Mouse (Mus musculus) CH12.LX (cell line): ENCODE measurements around the gene Sh3bp5l. TPM values are rescaled to one million over a fixed set of nuclear protein-coding genes. Genes with fewer than 3 reads are reported as not detected.
A peak's percentile ranks its signal among the peaks of the same experiment; 100 is the strongest.

ENCODE experiments used
- DNase-seq: peaks from one replicate; pipeline ENCODE4 v3.0.0-alpha.2; 2013; ENCODE audit errors: extremely low read depth
- H3K27ac ChIP-seq: 2 replicates; pipeline ENCODE4 v1.5.1; 2012; ENCODE audit warnings: low read depth, mild to moderate bottlenecking, control low read depth, moderate library complexity; ENCODE audit not compliant: insufficient read depth
- H3K27me3 ChIP-seq: replicated peaks from 2 replicates; pipeline ENCODE3; 2012; ENCODE audit warnings: inconsistent platforms
- H3K36me3 ChIP-seq, 2 experiments: replicated peaks in 1 of 2; 2 replicates each; pipeline versions ENCODE3 to v1.6.1; 2012; ENCODE audit warnings: inconsistent platforms in 1 of 2, low read length in 1 of 2, mild to moderate bottlenecking in 1 of 2, mixed read lengths in 1 of 2, moderate library complexity in 1 of 2; ENCODE audit not compliant: control insufficient read depth in 1 of 2, insufficient read depth in 1 of 2
- H3K4me1 ChIP-seq, 2 experiments: 2 replicates each; pipeline ENCODE4 v1.6.1; 2012; ENCODE audit warnings: inconsistent platforms in 1 of 2, moderate library complexity in 1 of 2; ENCODE audit not compliant: insufficient read depth in 2 of 2, control insufficient read depth in 1 of 2
- H3K4me2 ChIP-seq: 2 replicates; pipeline ENCODE4 v1.6.1; 2012; ENCODE audit warnings: low read depth, mild to moderate bottlenecking, control low read depth; ENCODE audit not compliant: poor library complexity, insufficient read depth, severe bottlenecking
- H3K4me3 ChIP-seq, 3 experiments: fragments of 150-350 bp in 1 of 3; sonication (generic) in 1 of 3; replicated peaks in 1 of 3; 2 replicates each; pipeline versions ENCODE3 to v1.5.1; 2011 to 2012; ENCODE audit warnings: low read depth in 2 of 3, low read length in 2 of 3, mild to moderate bottlenecking in 2 of 3, moderate library complexity in 2 of 3, control low read depth in 1 of 3, improper control_type of control experiment in 1 of 3, inconsistent platforms in 1 of 3, mixed read lengths in 1 of 3; ENCODE audit not compliant: poor library complexity in 1 of 3
- H3K79me2 ChIP-seq: replicated peaks from 2 replicates; pipeline ENCODE4 v1.6.1; 2012; ENCODE audit warnings: mild to moderate bottlenecking, moderate library complexity; ENCODE audit not compliant: control insufficient read depth, poor library complexity, insufficient read depth, severe bottlenecking; ENCODE audit errors: extremely low read depth
- H3K9ac ChIP-seq: 2 replicates; pipeline ENCODE4 v1.6.1; 2012; ENCODE audit warnings: low read depth, mild to moderate bottlenecking, control low read depth, moderate library complexity; ENCODE audit not compliant: insufficient read depth
- H3K9me3 ChIP-seq: replicated peaks from 2 replicates; pipeline ENCODE3; 2012; ENCODE audit warnings: low read length, inconsistent platforms, mixed read lengths
- BHLHE40 ChIP-seq: IDR thresholded peaks from 2 replicates; pipeline ENCODE4 v1.6.1; 2011; ENCODE audit warnings: mild to moderate bottlenecking, low read depth, low read length, improper control_type of control experiment
- CHD1 ChIP-seq: IDR thresholded peaks from 2 replicates; pipeline ENCODE4 v1.6.1; 2012; ENCODE audit warnings: low read depth, low read length, improper control_type of control experiment, inconsistent platforms
- CHD2 ChIP-seq: IDR thresholded peaks from 2 replicates; pipeline ENCODE4 v1.6.1; 2011; ENCODE audit warnings: low read length, improper control_type of control experiment
- CTCF ChIP-seq, 2 experiments: IDR thresholded peaks in 1 of 2; conservative IDR thresholded peaks in 1 of 2; 2 replicates each; pipeline ENCODE4 v1.5.1; 2011 to 2012; ENCODE audit warnings: low read depth in 2 of 2, low read length in 2 of 2, improper control_type of control experiment in 1 of 2, inconsistent platforms in 1 of 2, mild to moderate bottlenecking in 1 of 2, moderate library complexity in 1 of 2
- ELF1 ChIP-seq: IDR thresholded peaks from 2 replicates; pipeline ENCODE4 v1.6.1; 2014; ENCODE audit warnings: low read depth, mild to moderate bottlenecking, inconsistent platforms, low read length, improper control_type of control experiment
- EP300 ChIP-seq: IDR thresholded peaks from 2 replicates; pipeline ENCODE4 v1.6.1; 2011; ENCODE audit warnings: low read length, improper control_type of control experiment
- ETS1 ChIP-seq: conservative IDR thresholded peaks from 2 replicates; pipeline ENCODE4 v1.6.1; 2012; ENCODE audit warnings: low read depth, mild to moderate bottlenecking, inconsistent platforms, low read length, improper control_type of control experiment, moderate library complexity
- GABPA ChIP-seq: IDR thresholded peaks from 2 replicates; pipeline ENCODE4 v1.6.1; 2012; ENCODE audit warnings: low read depth, low read length, improper control_type of control experiment, inconsistent platforms; ENCODE audit not compliant: insufficient replicate concordance
- HCFC1 ChIP-seq: IDR thresholded peaks from 2 replicates; pipeline ENCODE4 v1.6.1; 2012; ENCODE audit warnings: low read depth, mild to moderate bottlenecking, inconsistent platforms, low read length, improper control_type of control experiment
- JUND ChIP-seq: conservative IDR thresholded peaks from 2 replicates; pipeline ENCODE4 v1.6.1; 2011; ENCODE audit warnings: low read depth, low read length, improper control_type of control experiment
- MAFK ChIP-seq: IDR thresholded peaks from 2 replicates; pipeline ENCODE4 v1.6.1; 2011; ENCODE audit warnings: low read length, improper control_type of control experiment; ENCODE audit not compliant: insufficient replicate concordance
- MAX ChIP-seq: IDR thresholded peaks from 2 replicates; pipeline ENCODE4 v1.6.1; 2011; ENCODE audit warnings: low read length, improper control_type of control experiment
- MAZ ChIP-seq: IDR thresholded peaks from 2 replicates; pipeline ENCODE4 v1.6.1; 2012; ENCODE audit warnings: low read depth, mild to moderate bottlenecking, inconsistent platforms, low read length, improper control_type of control experiment, moderate library complexity
- MEF2A ChIP-seq: IDR thresholded peaks from 2 replicates; pipeline ENCODE4 v1.6.1; 2014; ENCODE audit warnings: low read depth, mild to moderate bottlenecking, inconsistent platforms, low read length, improper control_type of control experiment, borderline replicate concordance
- MXI1 ChIP-seq: IDR thresholded peaks from 2 replicates; pipeline ENCODE4 v1.6.1; 2011; ENCODE audit warnings: mild to moderate bottlenecking, low read depth, low read length, improper control_type of control experiment
- NELFE ChIP-seq: IDR thresholded peaks from 2 replicates; pipeline ENCODE4 v1.6.1; 2011; ENCODE audit warnings: low read depth, low read length, improper control_type of control experiment
- NRF1 ChIP-seq: IDR thresholded peaks from 2 replicates; pipeline ENCODE4 v1.6.1; 2014; ENCODE audit warnings: low read depth, mild to moderate bottlenecking, inconsistent platforms, low read length, improper control_type of control experiment, moderate library complexity
- PAX5 ChIP-seq: IDR thresholded peaks from 2 replicates; pipeline ENCODE4 v1.6.1; 2012; ENCODE audit warnings: low read length, inconsistent platforms, mixed read lengths
- POLR2A ChIP-seq: IDR thresholded peaks from 2 replicates; pipeline ENCODE4 v1.6.1; 2011; ENCODE audit warnings: low read depth, mild to moderate bottlenecking, improper control_type of control experiment, low read length
- POLR2AphosphoS2 ChIP-seq: IDR thresholded peaks from 2 replicates; pipeline ENCODE4 v1.6.1; 2011; ENCODE audit warnings: low read depth, low read length, improper control_type of control experiment
- RAD21 ChIP-seq: IDR thresholded peaks from 2 replicates; pipeline ENCODE4 v1.6.1; 2011; ENCODE audit warnings: low read depth, mild to moderate bottlenecking, low read length, improper control_type of control experiment, moderate library complexity
- RCOR1 ChIP-seq: conservative IDR thresholded peaks from 2 replicates; pipeline ENCODE4 v1.6.1; 2012; ENCODE audit warnings: low read depth, mild to moderate bottlenecking, inconsistent platforms, low read length, improper control_type of control experiment
- SIN3A ChIP-seq: IDR thresholded peaks from 2 replicates; pipeline ENCODE4 v1.6.1; 2012; ENCODE audit warnings: low read length, improper control_type of control experiment, inconsistent platforms
- SMC3 ChIP-seq: IDR thresholded peaks from 2 replicates; pipeline ENCODE4 v1.6.1; 2011; ENCODE audit warnings: low read depth, low read length, improper control_type of control experiment
- TBP ChIP-seq: conservative IDR thresholded peaks from 2 replicates; pipeline ENCODE4 v1.6.1; 2011; ENCODE audit warnings: low read depth, low read length, improper control_type of control experiment
- TCF12 ChIP-seq: IDR thresholded peaks from 2 replicates; pipeline ENCODE4 v1.6.1; 2014; ENCODE audit warnings: low read depth, mild to moderate bottlenecking, inconsistent platforms, low read length, improper control_type of control experiment
- UBTF ChIP-seq: IDR thresholded peaks from 2 replicates; pipeline ENCODE4 v1.6.1; 2012; ENCODE audit warnings: low read depth, mild to moderate bottlenecking, inconsistent platforms, low read length, improper control_type of control experiment, moderate library complexity
- USF1 ChIP-seq: IDR thresholded peaks from 2 replicates; pipeline ENCODE4 v1.6.1; 2014; ENCODE audit warnings: low read depth, mild to moderate bottlenecking, inconsistent platforms, low read length, improper control_type of control experiment
- USF2 ChIP-seq: conservative IDR thresholded peaks from 2 replicates; pipeline ENCODE4 v1.6.1; 2011; ENCODE audit warnings: low read depth, low read length, improper control_type of control experiment
- ZC3H11A ChIP-seq: IDR thresholded peaks from 2 replicates; pipeline ENCODE4 v1.6.1; 2012; ENCODE audit warnings: low read depth, mild to moderate bottlenecking, inconsistent platforms, low read length, improper control_type of control experiment
- ZMIZ1 ChIP-seq: IDR thresholded peaks from 2 replicates; pipeline ENCODE4 v1.6.1; 2012; ENCODE audit warnings: low read depth, mild to moderate bottlenecking, inconsistent platforms, low read length, improper control_type of control experiment
- ZNF384 ChIP-seq: IDR thresholded peaks from 2 replicates; pipeline ENCODE4 v1.6.1; 2012; ENCODE audit warnings: low read depth, low read length, improper control_type of control experiment, inconsistent platforms
- dilution Hi-C: fragments of 300-500 bp; cut with MboI; formaldehyde crosslinking; loops from 2 replicates; pipeline ENCODE4 v1.14.3; 2020; ENCODE audit warnings: low sequenced_read_pairs; ENCODE audit not compliant: extremely low pct_unique_long_range_greater_than_20kb, extremely low pct_ligation_motif_present
- in situ Hi-C: fragments of 300-500 bp; cut with MboI; formaldehyde crosslinking; loops from 3 replicates; pipeline ENCODE4 v1.14.3; 2019; ENCODE audit warnings: low sequenced_read_pairs, low pct_ligation_motif_present, low pct_unique_long_range_greater_than_20kb, mixed read lengths
- polyA plus RNA-seq: library from polyadenylated mRNA; unstranded; fragments of >175 nt; gene quantifications from 2 replicates; pipeline ENCODE4 v1.2.1, GENCODE M21; 2012; ENCODE audit warnings: low read depth; ENCODE audit not compliant: insufficient read length
- total RNA-seq, 2 experiments: library from RNA; depleted of rRNA; stranded (reverse); fragments of 300-350 nt in 1 of 2; fragments of >200 nt in 1 of 2; gene quantifications; 2 replicates each; pipeline ENCODE4 v1.2.3; 2012 to 2014

Sh3bp5l gene
- total and polyA plus RNA-seq, 3 experiments = 18.6 to 27.7 (median 22.8) TPM

DNA sequence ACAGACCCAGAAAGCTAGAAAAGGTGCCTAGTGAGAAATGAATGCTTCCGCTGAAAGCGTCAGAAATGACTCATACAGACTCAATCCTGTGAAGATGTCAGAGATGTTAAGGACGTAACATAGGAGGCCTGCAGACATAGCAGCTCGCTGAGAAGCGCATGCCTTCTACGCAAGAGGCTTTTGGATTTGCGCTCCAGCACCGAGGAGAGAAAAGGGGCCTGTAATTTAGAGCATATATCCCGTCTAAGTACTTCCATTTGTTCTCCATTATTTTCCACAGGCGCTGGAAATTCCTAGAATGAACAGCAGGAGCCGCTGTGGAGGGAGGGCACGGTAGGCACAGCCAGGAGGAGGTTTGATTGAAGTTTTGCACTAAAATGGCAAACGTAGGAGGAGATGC lies 29.5 kb upstream of the Sh3bp5l start (continued):
- TF ChIP-seq HCFC1 = peak; percentile 46
- TF ChIP-seq POLR2A = no peak
- TF ChIP-seq SMC3 = peak; percentile 51
- TF ChIP-seq CHD1 = peak; percentile 65; the same call in 1 of the 2 replicates
- TF ChIP-seq NRF1 = peak; percentile 56
- TF ChIP-seq JUND = peak; percentile 98
- TF ChIP-seq MAZ = no peak
- TF ChIP-seq ELF1 = peak; percentile 62
- TF ChIP-seq ZMIZ1 = no peak
- TF ChIP-seq TBP = peak; percentile 77; the same call in 1 of the 2 replicates
- TF ChIP-seq RAD21 = peak; percentile 18
- TF ChIP-seq MEF2A = peak; percentile 65
- TF ChIP-seq CTCF (conservative IDR thresholded peaks at IDR 0.05 in 1 of 2, IDR thresholded peaks at IDR 0.05 in 1 of 2; ENCODE audit: low read depth in 2 of 2, low read length in 2 of 2) = peak; percentile 83 to 94
- no peak for TF ChIP-seq ZC3H11A
- no peak for TF ChIP-seq PAX5
- TF ChIP-seq TCF12 = 0 out of 2 replicates have a peak, but pooled peaks have one; percentile 9
- TF ChIP-seq USF1 = no peak
- TF ChIP-seq EP300 = peak; percentile 89
- TF ChIP-seq, all 38 proteins: peak for 27

DNA sequence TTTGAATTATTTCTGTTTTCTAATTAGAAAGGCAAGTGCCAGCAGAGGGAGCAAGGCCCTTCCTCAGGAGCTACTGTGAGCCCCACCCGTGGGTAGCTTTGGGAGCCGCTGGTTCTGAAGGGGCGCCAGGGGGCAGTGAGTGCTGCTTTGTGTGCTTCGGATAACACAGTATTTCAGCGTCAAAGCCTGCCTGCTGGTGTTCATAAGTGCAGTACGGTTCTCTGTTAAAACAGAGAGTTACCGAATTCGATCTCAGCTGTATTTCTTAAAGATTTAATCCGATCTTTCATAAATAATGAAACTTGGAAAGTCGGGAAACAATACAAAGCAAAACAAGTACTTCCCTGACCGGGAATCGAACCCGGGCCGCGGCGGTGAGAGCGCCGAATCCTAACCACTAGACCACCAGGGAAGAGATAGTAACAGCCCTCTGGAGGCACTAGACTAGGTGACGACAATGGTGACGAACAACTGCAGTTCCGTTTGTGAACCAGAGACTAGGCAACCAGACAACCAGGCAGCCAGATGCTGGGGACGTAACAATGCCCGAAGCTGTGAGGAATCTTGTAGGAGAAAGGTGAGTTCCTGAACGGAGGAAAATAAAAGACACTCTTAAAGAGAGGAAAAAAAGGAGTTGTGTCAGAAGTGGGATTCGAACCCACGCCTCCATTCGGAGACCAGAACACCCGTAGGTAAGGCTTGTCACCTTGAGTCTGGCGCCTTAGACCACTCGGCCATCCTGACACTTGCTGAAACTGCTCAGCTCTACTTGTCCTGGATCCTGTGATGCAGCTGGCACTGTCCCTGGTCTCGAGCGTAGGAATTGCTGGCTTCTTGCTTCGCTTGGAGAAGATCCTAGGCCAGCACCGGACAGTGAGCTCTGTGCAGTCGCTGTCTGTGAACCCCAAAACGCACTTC lies 28.4 kb upstream of the Sh3bp5l start:
- H3K9ac ChIP-seq = peak overlapping the region; percentile 38
- H3K9me3 ChIP-seq = no peaks in the 10 kb centered on the region
- H3K4me1 ChIP-seq = peaks cover 3 to 27% of the 10 kb centered on the region in 2 experiments
- dilution Hi-C loops = no loop called here
- no peaks in the 10 kb centered on the region for H3K36me3 ChIP-seq
- peaks cover 19% of the 10 kb centered on the region for H3K27me3 ChIP-seq
- H3K79me2 ChIP-seq = no peaks in the 10 kb centered on the region
- peak overlapping the region; percentile 57 for H3K27ac ChIP-seq
- in situ Hi-C loops = loop anchor here (10.0 kb wide), 2 partner anchors 117 to 347 kb away; no protein-coding TSS in a partner anchor
- peak; percentile 99 for DNase-seq
- H3K4me3 ChIP-seq = peak overlapping the region; percentile 57 to 90 (median 63)
- H3K4me2 ChIP-seq = peak overlapping the region; percentile 21; the same call in 1 of the 2 replicates
- TF ChIP-seq RAD21 = peak; percentile 68
- no peak; the same call in 1 of the 2 replicates for TF ChIP-seq ETS1
- TF ChIP-seq MAX = no peak
- no peak for TF ChIP-seq CHD2
- no peak for TF ChIP-seq POLR2A
- TF ChIP-seq SMC3 = peak; percentile 86
- no peak for TF ChIP-seq GABPA
- TF ChIP-seq BHLHE40 = no peak; the same call in 1 of the 2 replicates
- TF ChIP-seq ELF1 = peak; percentile 97
- peak; percentile 16; the same call in 1 of the 2 replicates for TF ChIP-seq MXI1
- TF ChIP-seq RCOR1 = peak; percentile 21; the same call in 1 of the 2 replicates
- TF ChIP-seq ZNF384 = 0 out of 2 replicates have a peak, but pooled peaks have one; percentile 36
- TF ChIP-seq EP300 = no peak
- peak; percentile 74 for TF ChIP-seq MEF2A
- peak; percentile 19; the same call in 1 of the 2 replicates for TF ChIP-seq ZC3H11A
- TF ChIP-seq CTCF (conservative IDR thresholded peaks at IDR 0.05 in 1 of 2, IDR thresholded peaks at IDR 0.05 in 1 of 2; ENCODE audit: low read depth in 2 of 2, low read length in 2 of 2) = peak in 1 of 2 experiments; percentile 99; a peak in 2 of 4 replicates
- TF ChIP-seq MAZ = peak; percentile 94
- TF ChIP-seq SIN3A = peak; percentile 69
- no peak for TF ChIP-seq ZMIZ1
- TF ChIP-seq TCF12 = peak; percentile 45; the same call in 1 of the 2 replicates
- TF ChIP-seq MAFK = peak; percentile 95
- TF ChIP-seq NELFE = no peak; the same call in 1 of the 2 replicates
- no peak for TF ChIP-seq POLR2AphosphoS2
- TF ChIP-seq UBTF = no peak; the same call in 1 of the 2 replicates
- TF ChIP-seq USF2 = no peak
- TF ChIP-seq PAX5 = no peak
- TF ChIP-seq USF1 = no peak
